Mouse (Mus musculus): ENCODE data around the gene Slfn3. TPM values are rescaled to one million over a fixed set of nuclear protein-coding genes. Genes with fewer than 3 reads are reported as not detected.
A peak's percentile ranks its signal among the peaks of the same experiment; 100 is the strongest.
"Not testable (repeated sequence)": the region's sequence is repeated elsewhere in the genome, so short reads cannot be mapped to it uniquely, and the experiment has no call there.

The Slfn3 gene
- total RNA-seq (2021): 1 to 10 TPM; 3.3 to 3.9 TPM
- long read RNA-seq, experiment 1: 0 reads
- long read RNA-seq, experiment 2: 0 reads

GRCm38 (mm10) chr11:83191134-83191893, at the start of gene Slfn3:
Gene Slfn3 (plus strand): TSS chr11:83191330.
- peak; percentile 41 for DNase-seq

GRCm38 (mm10) chr11:83148939-83149338, 42.2 kb upstream of the Slfn3 start:
- not testable (repeated sequence) for DNase-seq

GRCm38 (mm10) chr11:83174948-83175539, 16.1 kb upstream of the Slfn3 start, which contains the start of gene Slfn4:
Gene Slfn4 (plus strand): TSS chr11:83175186.
- no peak for DNase-seq

DNA sequence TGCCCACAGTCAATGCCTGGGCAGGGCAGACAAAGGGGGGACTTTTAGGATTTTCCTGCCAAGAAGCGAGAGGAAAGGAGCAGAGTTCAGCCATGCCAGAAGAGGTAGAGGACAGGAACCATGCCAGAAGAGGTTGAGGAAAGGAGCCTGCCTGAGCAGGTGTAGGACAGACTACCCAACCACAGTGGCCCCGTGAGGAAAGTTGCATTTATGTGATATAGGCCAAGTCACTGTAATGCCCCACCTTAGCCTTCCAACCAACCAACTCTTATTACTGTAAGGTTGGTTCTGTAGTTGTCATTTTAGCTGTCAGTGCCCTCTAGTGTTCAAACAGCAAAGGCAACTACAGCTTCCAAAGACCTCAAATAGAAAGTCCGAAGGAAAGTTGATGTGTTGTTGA, 871 bp downstream of the Slfn3 start:
- peak; percentile 12 for DNase-seq

DNA sequence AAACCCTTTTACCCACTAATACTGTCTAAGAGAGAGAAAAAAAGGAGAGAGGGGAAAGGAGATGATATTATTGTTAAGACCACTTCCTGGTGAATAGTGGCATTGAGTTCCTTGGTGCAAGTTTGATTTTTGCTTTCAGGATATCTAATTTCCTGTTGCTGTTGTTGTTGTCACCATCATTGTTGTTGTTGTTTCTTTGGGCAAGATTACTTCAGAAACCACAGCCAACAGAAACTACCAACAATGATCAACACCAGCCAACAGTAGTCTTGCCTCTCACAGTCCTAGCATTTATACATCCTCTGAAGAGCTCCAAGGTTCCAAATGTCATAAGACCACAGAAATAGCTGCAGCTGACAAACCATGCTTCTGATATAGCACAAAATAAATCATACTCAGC, 13.9 kb downstream of the Slfn3 start:
- DNase-seq: no peak

DNA sequence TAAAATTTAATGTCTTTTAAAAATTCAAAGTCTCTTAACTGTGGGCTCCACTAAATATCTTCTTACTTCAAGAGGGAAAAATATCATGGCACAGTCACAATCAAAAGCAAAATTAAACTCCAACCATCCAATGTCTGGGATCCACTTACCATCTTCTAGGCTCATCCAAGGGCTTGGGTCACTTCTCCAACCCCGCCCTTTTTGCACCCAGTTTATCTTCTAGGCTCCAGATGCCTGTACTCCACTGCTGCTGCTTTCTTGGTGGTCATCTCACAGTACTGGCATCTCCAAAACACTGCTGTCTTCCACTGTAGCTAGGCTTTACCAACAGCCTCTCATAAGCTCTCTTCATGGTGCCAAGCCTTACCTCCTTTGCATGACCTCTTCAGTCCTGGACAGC, 25.0 kb downstream of the Slfn3 start:
- no peak for DNase-seq

DNA sequence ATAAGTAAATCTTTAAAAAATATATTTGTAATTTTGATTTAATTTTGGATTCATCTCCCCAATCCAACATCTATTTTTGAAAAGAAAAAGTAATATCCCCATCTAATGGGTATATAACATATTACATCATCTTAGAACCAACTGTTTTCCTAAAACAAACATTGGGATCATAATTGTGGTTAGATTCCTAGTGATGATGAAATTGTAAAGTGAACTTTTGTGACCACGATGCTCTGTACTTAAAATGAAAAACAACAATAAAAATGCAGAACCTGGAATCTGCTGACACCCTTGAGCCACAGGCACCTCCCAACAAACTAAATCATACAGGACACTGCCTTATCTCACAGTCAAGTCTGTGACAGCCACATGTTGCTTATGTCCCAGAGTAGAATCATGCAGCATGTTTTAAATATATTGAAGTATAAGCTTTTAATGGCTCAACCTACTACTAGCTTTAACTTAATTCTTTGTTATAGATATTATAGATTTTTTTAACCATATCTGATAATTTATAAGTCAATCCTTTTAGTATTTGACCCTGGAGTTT, 30.3 kb downstream of the Slfn3 start:
- DNase-seq: no peak

DNA sequence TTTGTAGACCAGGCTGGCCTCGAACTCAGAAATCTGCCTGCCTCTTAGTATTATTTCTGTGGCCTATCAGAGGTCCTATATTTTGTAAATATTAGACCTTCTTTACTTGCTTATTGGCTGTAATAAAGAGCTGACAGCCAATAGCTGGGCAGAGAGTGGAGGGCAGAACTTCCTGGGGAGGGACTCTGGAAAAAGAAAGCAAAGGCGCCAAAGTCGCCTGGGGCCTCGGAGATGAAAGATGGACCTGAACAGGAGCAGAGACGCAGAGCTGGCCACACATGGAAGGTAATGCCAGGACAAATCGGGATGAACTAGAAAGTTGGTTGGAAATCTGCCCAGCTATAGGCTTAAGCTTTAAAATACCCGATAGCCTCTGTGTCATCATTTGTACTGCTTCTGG, 32.2 kb downstream of the Slfn3 start:
- DNase-seq: no peak

DNA sequence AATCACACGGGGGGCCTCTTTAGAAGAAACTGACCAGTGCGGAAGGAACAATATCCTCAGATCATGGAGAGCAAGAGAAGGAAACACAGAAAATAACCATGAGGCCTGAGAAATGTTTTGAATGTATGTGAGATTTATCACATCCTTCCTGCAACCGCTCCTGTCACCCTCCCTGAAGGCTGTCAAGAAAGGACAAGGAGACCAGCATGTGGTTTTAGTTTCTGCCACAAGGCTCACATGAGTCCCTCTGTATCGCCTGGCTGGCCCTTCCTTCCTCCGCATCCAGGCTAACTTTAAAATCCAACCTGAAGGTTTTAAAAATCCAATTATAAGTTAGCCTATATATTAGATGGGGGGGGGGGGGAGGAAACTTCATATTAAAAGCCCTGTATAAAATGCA, 32.7 kb downstream of the Slfn3 start:
- DNase-seq: not testable (repeated sequence)

GRCm38 (mm10) chr11:83224217-83224616, 33.1 kb downstream of the Slfn3 start:
- no peak for DNase-seq

- no peak for DNase-seq
Measured at GRCm38 (mm10) chr11:83224750-83225149, 33.6 kb downstream of the Slfn3 start.

- no peak for DNase-seq
Measured at GRCm38 (mm10) chr11:83225371-83225960, 34.3 kb downstream of the Slfn3 start.

DNA sequence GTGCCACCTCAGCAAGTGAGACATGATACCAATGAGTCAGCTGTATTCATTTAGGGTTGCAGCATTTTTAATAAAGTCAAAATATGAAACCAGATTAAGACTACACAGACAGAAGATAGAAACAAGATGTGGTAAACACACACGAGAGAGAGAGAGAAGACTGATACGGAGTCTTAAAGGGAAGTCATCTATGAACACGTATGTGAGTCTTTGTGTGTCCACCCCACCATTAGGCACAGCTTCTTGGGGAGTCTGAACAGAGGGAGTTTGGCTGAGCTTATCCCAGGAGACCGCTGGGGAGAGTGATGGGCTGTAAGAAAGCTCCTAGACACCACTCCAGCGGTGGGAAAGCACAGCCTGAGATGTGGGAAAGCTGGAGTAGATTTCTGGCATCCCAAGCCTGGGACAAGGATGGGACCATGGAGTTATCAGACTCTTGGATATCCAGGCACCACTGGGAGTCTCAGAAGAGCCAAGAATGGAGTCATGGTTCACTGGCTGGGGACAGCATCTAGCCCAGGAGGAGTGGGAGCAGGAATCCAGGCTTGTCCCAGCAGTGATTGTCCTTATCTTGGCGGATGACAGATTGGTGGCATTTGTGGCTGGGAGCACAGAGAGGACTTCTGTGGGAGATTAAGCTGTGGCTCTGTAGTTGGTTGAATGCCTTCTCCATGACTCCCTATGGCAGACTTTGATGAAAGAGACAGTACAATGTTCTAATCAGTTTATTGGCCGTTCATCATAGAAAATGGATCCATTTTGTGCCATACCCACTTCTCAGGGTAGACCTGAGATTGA, 37.0 kb downstream of the Slfn3 start:
- DNase-seq: no peak

- peak; percentile 11 for DNase-seq
Measured at GRCm38 (mm10) chr11:83230966-83231365, 39.8 kb downstream of the Slfn3 start.

DNA sequence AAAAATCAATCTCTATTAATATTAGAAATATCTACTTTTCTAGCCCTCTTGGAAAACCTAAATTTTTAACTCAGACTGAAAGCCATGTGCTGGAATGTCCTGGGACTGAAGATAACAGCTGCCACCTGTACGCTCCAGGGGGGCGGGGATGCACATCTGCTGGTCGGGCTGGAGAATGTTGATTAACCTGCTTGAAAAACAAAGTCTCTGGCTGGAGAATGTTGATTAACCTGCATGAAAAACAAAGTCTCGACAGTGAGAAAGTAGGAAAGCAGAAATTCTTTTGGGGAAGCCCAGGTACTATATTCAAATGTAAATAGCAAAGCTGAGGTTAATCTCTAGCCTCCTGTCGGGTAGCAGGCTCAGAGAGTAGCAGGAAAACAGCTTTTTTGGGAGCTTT, 42.5 kb downstream of the Slfn3 start:
- DNase-seq: not testable (repeated sequence)

DNA sequence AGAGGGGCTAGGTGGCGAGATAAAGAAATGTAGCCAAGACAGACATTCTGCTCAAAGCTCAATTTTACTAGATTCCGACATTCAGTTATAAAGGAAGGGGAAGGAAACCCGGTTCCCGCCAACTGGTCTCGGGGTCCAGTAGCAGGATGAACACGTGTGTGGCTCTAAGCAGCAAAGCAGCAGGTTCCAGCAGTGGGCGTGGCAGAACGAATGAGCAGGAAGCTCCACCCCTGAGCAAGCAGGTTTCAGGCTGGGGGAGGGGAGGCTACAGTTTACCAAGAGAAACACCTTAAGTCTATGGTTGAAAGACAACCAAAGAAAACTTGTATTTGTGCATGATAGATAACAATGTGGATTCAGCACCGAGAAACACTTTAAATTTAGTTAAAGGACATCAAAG, 46.3 kb downstream of the Slfn3 start:
- not testable (repeated sequence) for DNase-seq

- no peak for DNase-seq
Measured at GRCm38 (mm10) chr11:83238389-83238788, 47.3 kb downstream of the Slfn3 start.

- no peak for DNase-seq
Measured at GRCm38 (mm10) chr11:83239811-83240210, 48.7 kb downstream of the Slfn3 start.

GRCm38 (mm10) chr11:83257211-83257610, 66.1 kb downstream of the Slfn3 start:
- peak; percentile 75 for DNase-seq

DNA sequence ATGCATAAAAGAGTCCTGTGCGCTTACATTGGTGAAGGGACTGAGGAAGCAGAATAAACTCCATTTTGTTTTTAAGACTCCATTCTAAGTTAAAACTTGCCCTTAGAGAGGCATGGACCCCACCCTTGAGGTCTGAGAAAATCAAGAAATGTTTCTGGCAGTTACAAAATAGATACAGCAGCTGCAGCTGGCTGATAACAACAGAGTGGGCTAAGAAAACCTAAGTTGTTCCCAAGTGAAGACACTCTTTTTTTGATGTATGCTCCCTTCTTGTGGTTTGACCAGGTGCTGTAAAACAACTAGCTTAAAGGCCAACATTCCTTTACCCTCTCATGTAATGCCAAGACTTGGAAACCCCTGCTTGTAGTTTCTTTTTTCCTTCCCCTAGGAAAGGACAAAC, 71.5 kb downstream of the Slfn3 start:
- no peak for DNase-seq

GRCm38 (mm10) chr11:83263146-83263545, 72.0 kb downstream of the Slfn3 start:
- no peak for DNase-seq

Measured in adrenal gland, postnatal 10 days (tissue).